Mouse (Mus musculus) CD4-positive, CD25-positive, alpha-beta regulatory T cell, adult 2 months (primary cell): ENCODE results near the gene Rhox6.
"Not testable (repeated sequence)": the region's sequence is repeated elsewhere in the genome, so short reads cannot be mapped to it uniquely, and the experiment has no call there.

ENCODE experiments used
- DNase-seq: peaks from one replicate; pipeline ENCODE4 v3.0.0-alpha.2; 2012; ENCODE audit warnings: low read depth, low spot score

Rhox6 gene

DNA sequence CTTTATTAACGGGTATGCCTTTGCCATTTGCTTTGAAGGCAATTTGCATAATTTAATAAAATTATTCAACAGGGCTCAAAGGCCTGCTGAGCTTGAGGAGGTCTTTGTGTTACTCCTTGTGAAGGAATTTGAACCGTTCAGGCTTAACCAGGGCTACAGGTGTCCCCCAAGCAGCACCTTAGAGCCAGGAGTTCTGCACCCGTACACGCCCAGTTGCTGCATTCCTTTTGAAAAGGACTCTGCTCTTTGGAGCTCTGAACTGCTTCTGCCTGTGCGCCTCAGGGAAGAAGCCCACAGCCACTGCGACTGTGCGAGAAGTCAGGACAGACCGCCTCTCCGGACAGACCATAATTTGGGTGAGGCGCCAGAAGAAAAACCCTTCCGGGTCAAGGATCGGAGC, at the start of gene Rhox6:
Rhox6 (plus strand) TSS at position 301 of the 400 bp plus-strand sequence.
- not testable (repeated sequence) for DNase-seq

GRCm38 (mm10) chrX:37807286-37808080, 19.2 kb upstream of the Rhox6 start:
- no peak for DNase-seq

- DNase-seq, result no peak
These were observed 17.3 kb upstream of the Rhox6 start for GRCm38 (mm10) chrX:37809396-37809795.

DNA sequence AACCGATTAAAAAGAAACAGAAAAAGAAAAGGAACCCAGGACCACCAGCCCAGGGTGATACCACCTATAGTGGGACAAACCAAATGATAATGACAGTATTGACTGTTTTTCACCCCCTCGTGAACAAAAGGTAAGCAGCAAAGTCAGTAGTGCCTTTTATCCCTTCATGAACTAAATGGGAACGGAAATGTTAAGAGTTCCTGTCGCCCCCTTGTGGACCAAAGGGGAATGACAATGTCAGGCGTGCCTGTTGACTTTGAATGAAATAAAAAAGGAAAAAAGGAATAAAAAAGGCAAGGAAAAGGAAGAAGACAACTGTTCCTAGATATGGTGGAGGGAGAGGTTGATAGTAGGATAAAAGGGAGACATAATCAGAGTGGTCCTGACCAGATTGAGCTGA, 15.5 kb upstream of the Rhox6 start:
- peak; percentile 0 for DNase-seq

- no peak for DNase-seq
These were observed 11.0 kb upstream of the Rhox6 start for GRCm38 (mm10) chrX:37815665-37816064.

GRCm38 (mm10) chrX:37831386-37831785, 4.7 kb downstream of the Rhox6 start, which contains the start of gene Rhox7a:
Rhox7a (plus strand) TSS chrX:37831686.
- DNase-seq, result not testable (repeated sequence)

- no peak for DNase-seq
These were observed 44.9 kb downstream of the Rhox6 start for GRCm38 (mm10) chrX:37871641-37872040.

DNA sequence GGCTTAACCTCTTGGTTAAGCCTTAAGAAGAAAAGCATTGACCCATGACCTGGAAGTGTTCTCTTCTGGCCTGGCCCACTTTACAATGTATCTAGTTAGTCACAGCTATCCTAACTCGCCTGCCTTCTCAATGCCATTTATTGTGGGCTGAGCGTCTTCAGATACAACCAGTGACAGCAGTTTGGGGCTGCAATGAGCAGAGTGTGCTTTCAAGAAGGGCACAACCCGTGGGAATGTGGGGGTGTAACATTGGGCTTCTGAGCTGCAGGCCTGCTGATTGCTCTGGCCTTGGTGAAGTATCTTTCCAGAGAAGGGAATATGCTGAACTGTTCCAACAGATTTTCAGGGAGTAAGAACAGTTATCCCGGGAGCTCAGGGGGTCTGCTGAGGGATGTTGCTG, 52.1 kb downstream of the Rhox6 start, which contains the start of gene Rhox8:
Rhox8 (minus strand) TSS at position 101 of the 400 bp plus-strand sequence.
- no peak for DNase-seq
